Mouse (Mus musculus) intestine, embryonic 16.5 days (tissue): ENCODE data around the gene Cyp26b1. TPM values are rescaled to one million over a fixed set of nuclear protein-coding genes. Genes with fewer than 3 reads are reported as not detected.
A peak's percentile ranks its signal among the peaks of the same experiment; 100 is the strongest.
"Not testable (repeated sequence)": the region's sequence is repeated elsewhere in the genome, so short reads cannot be mapped to it uniquely, and the experiment has no call there.

ENCODE experiments used
- ATAC-seq: fragments of 200-750 bp; cut with Nextera tagmentation; 2 replicates; pipeline ENCODE4 v1.8.0; 2017; ENCODE audit warnings: moderate TSS enrichment, moderate library complexity
- H3K27ac ChIP-seq: fragments of 300-500 bp; sonication (generic); 2 replicates; pipeline ENCODE4 v1.5.1; 2014; ENCODE audit warnings: mild to moderate bottlenecking, low read length
- H3K27me3 ChIP-seq: fragments of 300-500 bp; sonication (generic); replicated peaks from 2 replicates; pipeline ENCODE4 v1.6.1; 2014; ENCODE audit warnings: low read length, control low read depth, mixed read lengths; ENCODE audit not compliant: control insufficient read depth, insufficient read depth
- H3K36me3 ChIP-seq: fragments of 300-500 bp; sonication (generic); 2 replicates; pipeline ENCODE4 v1.6.1; 2014; ENCODE audit warnings: low read length, control low read depth; ENCODE audit not compliant: control insufficient read depth, insufficient read depth
- H3K4me1 ChIP-seq: fragments of 300-500 bp; sonication (generic); 2 replicates; pipeline ENCODE4 v1.6.1; 2014; ENCODE audit warnings: low read length, control low read depth, mixed read lengths; ENCODE audit not compliant: control insufficient read depth, insufficient read depth
- H3K4me2 ChIP-seq: fragments of 300-500 bp; sonication (generic); 2 replicates; pipeline ENCODE4 v1.6.1; 2014; ENCODE audit warnings: low read depth, low read length, control low read depth
- H3K4me3 ChIP-seq: fragments of 300-500 bp; sonication (generic); 2 replicates; pipeline ENCODE4 v1.5.1; 2014; ENCODE audit warnings: mild to moderate bottlenecking, low read length
- H3K9ac ChIP-seq: fragments of 300-500 bp; sonication (generic); 2 replicates; pipeline ENCODE4 v1.6.1; 2014; ENCODE audit warnings: low read depth, low read length
- H3K9me3 ChIP-seq: fragments of 300-500 bp; sonication (generic); 2 replicates; pipeline ENCODE4 v1.6.1; 2016; ENCODE audit warnings: low read length, control low read depth; ENCODE audit not compliant: control insufficient read depth
- WGBS: fragments of 180-500 bp; shearing (Covaris S2); extraction: QIAGEN DNeasy Blood & Tissue Kit; methylation state at CpG from one replicate; pipeline ENCODE4 v1.1.7; 2014; 5-methylcytosine and 5-hydroxymethylcytosine counted together
- polyA plus RNA-seq: library from polyadenylated mRNA; unstranded; fragments of >200 nt; fragmentation: Nextera tagmentation; extraction: Ambion mirVana; gene quantifications from 2 replicates; pipeline ENCODE4 v1.2.1, GENCODE M21; 2015

Gene Cyp26b1
- polyA plus RNA-seq, 1 experiment from 2014 or later, result 1.5 TPM

DNA sequence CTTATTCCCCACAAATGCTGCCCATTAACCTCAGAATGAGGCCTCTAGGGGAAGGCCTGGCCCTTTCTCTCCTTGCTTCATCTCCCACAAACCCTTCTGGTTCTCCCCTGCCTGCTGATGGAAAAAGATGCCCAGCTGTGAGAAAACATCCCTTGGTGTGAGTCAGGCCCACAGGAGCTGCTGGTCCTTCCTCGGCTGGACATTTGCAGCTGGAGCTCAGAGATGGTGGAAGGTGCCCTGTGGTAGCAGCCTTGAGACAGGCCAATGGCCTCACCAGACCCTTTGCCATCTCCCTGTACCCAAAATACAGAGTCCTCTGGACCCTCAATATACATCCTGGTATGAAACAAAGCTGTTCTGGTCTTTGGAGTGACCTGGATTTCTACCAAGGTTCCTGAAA, 22.9 kb upstream of the Cyp26b1 start:
- Histone ChIP-seq H3K27me3 (no peaks in the 10 kb centered on the region), H3K4me1 (no peaks in the 10 kb centered on the region), H3K9ac (no peak overlapping the region), H3K36me3 (no peaks in the 10 kb centered on the region), H3K27ac (no peak overlapping the region), H3K4me3 (no peak overlapping the region), H3K9me3 (no peaks in the 10 kb centered on the region), H3K4me2 (no peak overlapping the region)
- ATAC-seq, result no peak
- 86% methylated on average over 1 of the region's 1 CpGs for WGBS

DNA sequence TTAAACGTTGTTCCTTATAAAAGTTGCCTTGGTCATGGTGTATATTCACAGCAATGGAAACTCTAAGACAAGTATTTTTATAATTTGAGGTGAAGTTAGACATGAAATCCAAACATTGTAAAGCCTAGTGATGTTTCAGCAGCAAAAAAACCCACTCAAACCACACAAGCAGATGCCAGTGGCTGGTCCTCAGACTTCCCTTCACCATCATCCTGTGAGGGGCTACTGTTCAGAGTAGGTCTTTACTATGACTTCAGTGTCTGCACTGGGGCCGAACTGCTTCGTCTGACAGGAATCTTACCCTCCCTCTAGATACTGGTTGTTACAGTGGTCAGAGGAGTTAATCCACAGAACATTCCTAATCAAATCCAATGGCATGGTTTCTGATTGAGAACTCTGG, 19.9 kb upstream of the Cyp26b1 start:
- Histone ChIP-seq H3K36me3 (no peaks in the 10 kb centered on the region), H3K9me3 (no peaks in the 10 kb centered on the region), H3K4me3 (no peak overlapping the region), H3K4me2 (no peak overlapping the region), H3K4me1 (no peaks in the 10 kb centered on the region), H3K27ac (no peak overlapping the region), H3K9ac (no peak overlapping the region), H3K27me3 (no peaks in the 10 kb centered on the region)
- ATAC-seq, result no peak
- 90% methylated on average over 3 of the region's 3 CpGs for WGBS

DNA sequence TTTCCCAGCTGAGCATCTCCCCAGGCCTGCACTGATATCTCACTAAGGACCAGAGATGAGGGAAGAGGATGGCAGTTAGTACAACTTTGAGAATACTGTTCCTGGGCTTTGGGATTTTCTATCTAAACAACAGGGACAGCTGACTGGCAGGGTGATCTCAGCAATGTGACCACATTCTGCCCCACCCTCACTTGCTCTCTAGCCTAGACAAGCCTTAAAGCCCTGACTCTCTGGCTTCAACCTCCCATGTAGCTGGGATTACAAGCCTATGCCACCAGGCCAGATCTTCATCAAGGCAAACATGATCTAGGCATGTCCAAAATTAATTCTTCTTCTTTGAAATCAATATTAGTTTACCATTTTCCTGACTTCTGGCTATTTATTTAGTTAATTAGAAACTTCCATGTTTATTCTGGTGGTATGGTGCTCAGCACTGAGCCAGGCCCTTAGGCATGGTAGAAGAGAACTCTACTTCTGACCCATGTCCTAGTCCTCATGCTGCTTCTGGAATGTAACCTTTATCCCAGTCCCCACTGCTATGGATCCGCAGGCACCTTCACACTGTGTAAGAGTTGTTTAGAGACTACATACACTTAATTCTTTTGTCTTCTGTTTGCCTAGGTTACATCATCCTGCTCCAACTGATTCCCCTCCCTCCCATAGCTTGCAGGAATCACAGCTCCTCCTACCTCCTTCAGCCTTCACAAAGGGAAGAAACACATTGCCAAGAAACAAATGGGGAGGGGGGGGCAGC, 7.6 kb upstream of the Cyp26b1 start:
- WGBS, result 14% methylated on average over 1 of the region's 1 CpGs

DNA sequence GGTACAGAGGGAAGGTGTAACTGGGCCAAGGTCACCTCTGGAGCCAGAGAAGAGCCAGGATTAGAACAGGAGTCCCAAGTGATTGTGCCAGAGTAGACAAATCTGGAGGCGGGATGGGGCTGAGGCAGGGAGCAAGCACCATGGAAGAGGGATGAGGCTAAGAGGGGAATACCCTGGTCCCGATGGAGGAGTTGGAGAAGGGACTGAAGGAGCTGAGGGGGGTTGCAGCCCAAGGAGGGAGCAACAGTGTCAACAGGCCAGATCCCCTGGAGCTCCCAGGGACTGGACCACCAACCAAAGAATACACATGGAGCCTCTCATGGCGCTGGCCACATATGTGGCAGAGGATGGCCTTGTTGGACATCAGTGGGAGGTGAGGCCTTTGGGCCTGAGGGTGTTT, 5.6 kb upstream of the Cyp26b1 start:
- ATAC-seq, H3K9ac ChIP-seq: not testable (repeated sequence)
- 88% methylated on average over 3 of the region's 3 CpGs for WGBS

More for the DNA sequence above, 7.6 kb upstream of the Cyp26b1 start:
- H3K27ac ChIP-seq, result no peak overlapping the region
- H3K4me3 ChIP-seq, result no peak overlapping the region
- ATAC-seq, result no peak
- no peaks in the 10 kb centered on the region for H3K4me1 ChIP-seq
- H3K4me2 ChIP-seq, result no peak overlapping the region
- no peak overlapping the region for H3K9ac ChIP-seq
- no peaks in the 10 kb centered on the region for H3K36me3 ChIP-seq
- no peaks in the 10 kb centered on the region for H3K27me3 ChIP-seq
- no peaks in the 10 kb centered on the region for H3K9me3 ChIP-seq

DNA sequence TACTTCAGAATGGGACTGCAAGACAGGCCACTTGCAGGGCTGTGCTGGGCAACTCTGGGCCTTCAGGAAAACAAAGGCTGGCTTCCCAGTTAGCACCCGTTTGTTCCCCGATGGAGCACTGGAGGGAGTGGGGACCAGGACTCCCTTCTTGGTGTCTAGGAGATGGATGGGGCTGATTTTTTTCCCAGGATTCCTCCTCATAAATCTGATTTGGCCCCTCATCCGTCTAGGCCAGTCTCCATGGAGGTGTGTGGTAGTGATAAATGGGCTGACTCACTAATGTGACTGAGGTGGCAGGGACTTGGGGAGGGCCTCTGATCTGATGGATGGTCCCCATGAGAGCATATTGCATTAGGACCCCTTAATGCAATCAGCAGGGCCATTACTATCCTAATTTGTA, 5.0 kb upstream of the Cyp26b1 start:
- WGBS, result 78% methylated on average over 3 of the region's 3 CpGs
- Histone ChIP-seq H3K36me3 (no peaks in the 10 kb centered on the region), H3K4me2 (no peak overlapping the region), H3K9ac (no peak overlapping the region), H3K4me3 (no peak overlapping the region), H3K27ac (no peak overlapping the region), H3K27me3 (no peaks in the 10 kb centered on the region; the same call in 1 of the 2 replicates), H3K9me3 (no peaks in the 10 kb centered on the region), H3K4me1 (no peaks in the 10 kb centered on the region)
- ATAC-seq, result no peak

More for the DNA sequence above, 5.6 kb upstream of the Cyp26b1 start:
- H3K9me3 ChIP-seq, H3K4me2 ChIP-seq, H3K36me3 ChIP-seq, H3K27ac ChIP-seq, H3K27me3 ChIP-seq, H3K4me1 ChIP-seq, H3K4me3 ChIP-seq: not testable (repeated sequence)

DNA sequence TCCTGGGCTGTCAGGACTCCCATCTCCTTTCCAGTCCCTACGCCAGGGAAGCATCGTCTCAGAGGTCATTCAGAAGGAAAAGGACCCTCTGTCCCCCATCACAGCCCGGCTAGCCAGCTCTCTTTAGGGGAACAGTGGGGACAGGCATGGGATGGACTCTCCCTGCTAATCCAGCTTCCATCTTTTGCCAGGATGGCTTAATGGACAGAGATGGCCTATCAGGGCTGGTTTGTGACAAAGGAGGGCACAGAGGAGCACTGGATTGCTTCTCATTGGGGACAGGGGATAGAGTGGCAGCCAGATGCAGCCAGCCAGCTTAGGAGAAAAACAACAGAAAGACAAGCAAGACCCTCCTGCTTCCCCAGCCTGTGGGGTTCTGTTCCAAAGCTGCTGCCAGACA, 918 bp upstream of the Cyp26b1 start:
- peaks cover 6% of the 10 kb centered on the region for H3K27me3 ChIP-seq
- H3K27ac ChIP-seq, result no peak overlapping the region
- H3K36me3 ChIP-seq, result no peaks in the 10 kb centered on the region
- no peak overlapping the region for H3K9ac ChIP-seq
- no peak overlapping the region for H3K4me2 ChIP-seq
- no peak overlapping the region for H3K4me3 ChIP-seq
- ATAC-seq, result no peak
- 75% methylated on average over 3 of the region's 3 CpGs for WGBS
- H3K9me3 ChIP-seq, result no peaks in the 10 kb centered on the region
- peaks cover 16% of the 10 kb centered on the region for H3K4me1 ChIP-seq

DNA sequence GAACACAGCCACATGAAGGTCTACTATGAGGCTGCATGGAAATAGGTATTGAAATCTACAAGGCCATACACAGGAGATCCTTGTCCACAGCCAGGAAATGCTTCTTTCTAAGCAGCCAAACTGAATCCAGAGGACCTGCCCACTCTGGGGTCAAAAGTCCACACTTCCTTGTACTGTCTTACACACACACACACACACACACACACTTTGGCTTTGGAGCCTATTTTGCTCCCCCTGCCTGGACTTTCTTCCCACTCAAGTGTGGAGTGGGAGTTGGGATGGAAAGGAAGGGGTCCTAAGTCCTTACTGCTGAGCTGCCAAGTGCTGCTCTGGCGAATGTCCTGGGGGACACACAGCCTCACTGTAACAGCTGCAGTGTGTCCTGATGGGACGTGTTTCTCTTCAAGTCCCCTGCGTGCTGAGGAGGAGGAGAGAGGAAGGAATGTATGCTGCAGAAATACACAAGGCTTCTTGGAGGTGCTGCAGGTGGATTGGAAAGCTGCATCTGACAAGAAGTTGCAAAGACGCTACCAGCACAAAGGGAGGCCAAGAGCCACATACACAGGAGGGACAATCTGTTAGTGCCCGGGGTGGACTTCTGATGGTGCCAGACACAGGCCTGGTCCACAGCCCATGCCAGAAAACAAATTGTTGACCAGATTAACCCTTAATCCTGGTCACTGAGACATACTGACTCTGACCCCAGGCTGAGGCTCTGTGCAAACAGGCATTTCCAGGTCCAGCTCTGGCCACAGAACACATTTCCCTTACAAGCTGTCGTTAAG, 2.6 kb downstream of the Cyp26b1 start:
- WGBS, result 35% methylated on average over 6 of the region's 6 CpGs
- no peak overlapping the region for H3K27ac ChIP-seq
- H3K9ac ChIP-seq, result no peak overlapping the region
- H3K27me3 ChIP-seq, result peaks cover 37% of the 10 kb centered on the region
- H3K4me3 ChIP-seq, result no peak overlapping the region
- peaks cover 35% of the 10 kb centered on the region for H3K4me1 ChIP-seq
- no peaks in the 10 kb centered on the region for H3K36me3 ChIP-seq
- no peak overlapping the region for H3K4me2 ChIP-seq
- peak; percentile 15; the same call in 1 of the 2 replicates for ATAC-seq
- H3K9me3 ChIP-seq, result no peaks in the 10 kb centered on the region

DNA sequence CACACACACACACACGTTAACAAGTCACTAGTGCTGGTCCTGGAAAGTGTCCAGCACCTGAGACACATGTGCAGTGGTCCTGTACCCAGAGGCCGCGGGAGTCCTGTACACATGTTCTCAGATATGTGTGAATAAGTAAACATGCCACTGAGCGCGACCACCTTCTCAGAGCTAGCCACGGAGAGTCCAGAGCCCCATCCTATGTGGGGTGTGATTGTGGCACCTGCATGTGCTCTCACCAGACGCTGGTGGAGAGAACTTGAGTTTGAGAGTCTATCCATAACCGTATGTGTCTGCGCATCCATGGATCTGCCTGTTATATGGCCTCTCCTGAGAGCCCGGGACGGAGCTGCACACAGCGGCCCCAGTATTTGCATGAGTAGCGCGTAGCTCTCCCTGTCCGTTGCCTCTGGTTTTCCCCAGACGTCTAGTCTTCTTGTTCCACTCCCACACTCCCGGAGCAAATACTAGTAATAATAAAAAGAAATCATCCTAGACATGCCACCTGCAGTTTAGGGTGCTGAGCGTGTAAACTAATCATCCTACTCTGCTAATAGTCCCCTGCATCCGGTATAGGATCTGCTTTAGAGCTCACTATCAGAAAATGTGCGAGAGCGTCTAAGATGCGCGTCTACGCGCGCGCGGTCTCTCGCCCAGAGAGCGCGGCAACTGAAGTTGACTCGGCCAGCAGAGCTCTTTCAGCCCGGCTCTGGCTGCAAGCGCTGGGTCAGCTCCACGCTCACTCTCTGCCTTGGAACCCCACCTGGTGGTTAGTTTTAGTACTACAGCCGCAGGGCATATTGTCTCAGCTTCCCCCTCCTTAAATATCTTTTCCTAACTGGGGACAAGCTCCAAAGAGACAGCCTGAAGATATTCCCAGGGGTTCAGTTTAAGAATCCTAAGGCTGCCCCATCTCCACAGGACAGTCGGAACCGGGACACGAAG, 3.7 kb downstream of the Cyp26b1 start:
- H3K27me3 ChIP-seq, result peaks cover 41% of the 10 kb centered on the region
- H3K4me1 ChIP-seq, result peaks cover 45% of the 10 kb centered on the region
- H3K9me3 ChIP-seq, result no peaks in the 10 kb centered on the region
- H3K4me3 ChIP-seq, result peak overlapping the region; percentile 30
- no peaks in the 10 kb centered on the region for H3K36me3 ChIP-seq
- no peak overlapping the region for H3K27ac ChIP-seq
- no peak overlapping the region for H3K9ac ChIP-seq
- ATAC-seq, result peak; percentile 69
- WGBS, result 3% methylated on average over 39 of the region's 39 CpGs
- peak overlapping the region; percentile 49 for H3K4me2 ChIP-seq
